Mouse (Mus musculus): ENCODE data around the gene Map3k12. TPM values are rescaled to one million over a fixed set of nuclear protein-coding genes. Genes with fewer than 3 reads are reported as not detected.

Map3k12 gene
- polyA plus RNA-seq, 1 experiment from 2014 or later: 23.8 TPM

DNA sequence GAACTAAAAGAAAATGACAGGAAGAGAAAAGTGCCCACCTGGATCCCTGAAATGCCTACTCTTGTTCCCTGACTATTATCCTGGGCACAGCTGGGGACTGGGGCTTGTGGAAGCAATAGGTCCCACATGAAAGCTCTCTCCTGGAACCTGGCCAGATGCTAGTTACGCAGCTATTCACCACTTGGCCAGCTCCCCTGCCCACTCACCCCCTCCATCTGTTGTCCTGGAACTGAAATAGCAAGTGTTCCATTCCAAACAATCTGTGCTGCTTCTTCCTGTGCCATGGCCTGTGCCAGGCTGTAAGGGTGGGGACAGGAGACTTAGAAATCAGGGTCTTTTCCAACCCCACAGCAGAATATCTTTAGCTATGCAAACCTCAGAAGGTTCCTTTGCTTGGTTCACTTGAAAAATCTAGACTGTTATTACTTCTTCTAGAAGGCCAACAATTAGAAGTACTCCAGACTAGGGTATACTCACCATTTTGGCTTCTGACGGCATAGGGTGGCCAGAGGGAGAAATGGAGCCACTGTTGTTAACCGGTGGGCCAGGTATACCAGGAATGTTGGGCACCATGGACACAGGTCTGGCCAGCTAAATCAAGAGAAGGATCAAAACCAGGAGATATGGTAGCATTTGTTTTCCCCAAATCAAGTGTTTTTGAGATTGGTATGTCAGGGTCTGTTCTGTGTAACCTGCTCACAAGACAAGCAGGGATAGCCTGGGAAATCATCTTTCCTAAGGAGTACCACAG lies 30.0 kb upstream of the Map3k12 start:
- WGBS: 97% methylated on average over 3 of the region's 3 CpGs
- H3K4me3 ChIP-seq (ENCODE audit: low read depth, low read length): no peak overlapping the region
- H3K9me3 ChIP-seq (ENCODE audit: control insufficient read depth, low read length): no peaks in the 10 kb centered on the region
- no peaks in the 10 kb centered on the region for H3K27me3 ChIP-seq (ENCODE audit: control insufficient read depth, insufficient read depth, low read length)
- no peak overlapping the region for H3K27ac ChIP-seq (ENCODE audit: low read depth, low read length)
- H3K4me2 ChIP-seq (replicated peaks; ENCODE audit: low read depth, low read length): no peak overlapping the region
- no peak overlapping the region for H3K9ac ChIP-seq (ENCODE audit: low read depth, low read length)
- DNase-seq (ENCODE audit: low spot score): no peak
- no peak for ATAC-seq (ENCODE audit: low FRiP score)
- 0 out of 2 replicates have a peak, but pooled peaks cover 2% of the 10 kb centered on the region for H3K36me3 ChIP-seq (ENCODE audit: control insufficient read depth, insufficient read depth, low read length)
- H3K4me1 ChIP-seq (replicated peaks; ENCODE audit: control insufficient read depth, insufficient read depth, low read length): no peaks in the 10 kb centered on the region

DNA sequence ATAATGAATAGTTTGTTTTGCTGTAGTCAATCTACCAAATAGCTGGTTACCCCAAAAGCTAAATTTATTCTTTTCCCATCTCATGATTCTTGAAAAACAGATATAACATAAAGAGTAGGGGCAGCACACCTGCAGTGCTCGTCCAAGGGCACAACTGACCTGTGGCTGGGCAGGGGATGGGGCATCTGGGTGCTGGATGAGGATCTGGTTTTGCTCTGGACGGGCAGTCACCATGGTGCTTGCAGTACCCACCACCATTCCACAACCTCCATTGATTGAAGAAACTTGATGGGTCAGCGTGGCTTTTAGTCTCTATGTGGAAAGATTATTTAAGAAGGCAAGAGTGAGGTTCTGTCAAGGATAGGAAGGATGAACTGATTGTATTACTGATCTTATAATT lies 29.4 kb upstream of the Map3k12 start:
- ATAC-seq (ENCODE audit: low FRiP score): no peak
- H3K4me3 ChIP-seq (ENCODE audit: low read depth, low read length): no peak overlapping the region
- WGBS: 87% methylated on average over 3 of the region's 3 CpGs

DNA sequence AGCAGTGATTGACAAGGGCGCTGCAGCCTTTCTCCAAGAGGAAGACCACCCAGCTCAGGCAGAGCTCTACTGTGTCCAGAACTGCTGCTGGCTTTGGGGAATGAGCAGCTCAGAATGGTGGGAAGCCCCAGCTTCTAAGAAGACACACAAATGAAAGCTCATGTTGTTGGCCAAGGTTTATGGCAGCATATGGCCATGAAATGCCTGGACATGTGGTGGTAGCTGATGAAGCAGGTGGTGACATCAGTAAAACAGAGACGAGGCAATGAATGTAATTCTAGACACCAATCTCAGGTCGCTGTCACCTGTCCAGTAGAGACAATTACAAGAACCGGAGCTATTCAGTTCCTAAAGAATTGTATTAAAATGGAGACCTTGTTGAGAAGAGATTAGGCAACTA lies 27.9 kb upstream of the Map3k12 start:
- Histone ChIP-seq H3K4me3 (ENCODE audit: low read depth, low read length) (no peak overlapping the region), H3K4me2 (replicated peaks; ENCODE audit: low read depth, low read length) (no peak overlapping the region), H3K9ac (ENCODE audit: low read depth, low read length) (no peak overlapping the region), H3K27ac (ENCODE audit: low read depth, low read length) (no peak overlapping the region), H3K36me3 (ENCODE audit: control insufficient read depth, insufficient read depth, low read length) (0 out of 2 replicates have a peak, but pooled peaks cover 2% of the 10 kb centered on the region), H3K27me3 (ENCODE audit: control insufficient read depth, insufficient read depth, low read length) (no peaks in the 10 kb centered on the region), H3K4me1 (replicated peaks; ENCODE audit: control insufficient read depth, insufficient read depth, low read length) (no peaks in the 10 kb centered on the region), H3K9me3 (ENCODE audit: control insufficient read depth, low read length) (no peaks in the 10 kb centered on the region)
- ATAC-seq (ENCODE audit: low FRiP score): no peak
- 89% methylated on average over 4 of the region's 4 CpGs for WGBS
- DNase-seq (ENCODE audit: low spot score): no peak

More for the DNA sequence above, 29.4 kb upstream of the Map3k12 start:
- no peak overlapping the region for H3K27ac ChIP-seq (ENCODE audit: low read depth, low read length)
- no peak overlapping the region for H3K4me2 ChIP-seq (replicated peaks; ENCODE audit: low read depth, low read length)
- H3K9ac ChIP-seq (ENCODE audit: low read depth, low read length): no peak overlapping the region
- no peak for DNase-seq (ENCODE audit: low spot score)
- H3K4me1 ChIP-seq (replicated peaks; ENCODE audit: control insufficient read depth, insufficient read depth, low read length): no peaks in the 10 kb centered on the region
- no peaks in the 10 kb centered on the region for H3K27me3 ChIP-seq (ENCODE audit: control insufficient read depth, insufficient read depth, low read length)
- 0 out of 2 replicates have a peak, but pooled peaks cover 2% of the 10 kb centered on the region for H3K36me3 ChIP-seq (ENCODE audit: control insufficient read depth, insufficient read depth, low read length)
- H3K9me3 ChIP-seq (ENCODE audit: control insufficient read depth, low read length): no peaks in the 10 kb centered on the region

DNA sequence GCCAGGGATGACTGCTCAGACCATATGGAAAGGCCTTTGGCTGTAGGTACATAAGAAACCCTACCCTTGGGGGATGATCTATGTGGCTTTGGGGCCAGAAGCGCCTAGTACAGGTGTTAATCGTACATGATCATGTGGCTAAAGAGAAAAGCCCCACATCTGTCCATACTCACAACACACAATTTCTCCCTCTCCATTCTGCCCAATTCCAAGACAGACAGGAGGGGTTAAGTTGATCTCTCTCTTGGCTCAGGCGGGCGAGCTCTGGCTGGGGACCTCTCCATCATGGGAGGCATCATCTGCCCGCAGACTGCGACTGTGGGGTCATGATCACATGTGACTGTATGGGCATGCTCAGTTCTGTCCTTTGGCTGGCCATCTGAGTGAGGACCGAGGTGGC lies 17.1 kb upstream of the Map3k12 start:
- WGBS: 96% methylated on average over 7 of the region's 7 CpGs
- Histone ChIP-seq H3K4me2 (replicated peaks; ENCODE audit: low read depth, low read length) (no peak overlapping the region), H3K27ac (ENCODE audit: low read depth, low read length) (no peak overlapping the region), H3K4me1 (replicated peaks; ENCODE audit: control insufficient read depth, insufficient read depth, low read length) (no peaks in the 10 kb centered on the region), H3K9me3 (ENCODE audit: control insufficient read depth, low read length) (no peaks in the 10 kb centered on the region), H3K36me3 (ENCODE audit: control insufficient read depth, insufficient read depth, low read length) (no peaks in the 10 kb centered on the region), H3K27me3 (ENCODE audit: control insufficient read depth, insufficient read depth, low read length) (no peaks in the 10 kb centered on the region), H3K4me3 (ENCODE audit: low read depth, low read length) (no peak overlapping the region), H3K9ac (ENCODE audit: low read depth, low read length) (no peak overlapping the region)
- DNase-seq (ENCODE audit: low spot score) (no peak), ATAC-seq (ENCODE audit: low FRiP score) (no peak)

DNA sequence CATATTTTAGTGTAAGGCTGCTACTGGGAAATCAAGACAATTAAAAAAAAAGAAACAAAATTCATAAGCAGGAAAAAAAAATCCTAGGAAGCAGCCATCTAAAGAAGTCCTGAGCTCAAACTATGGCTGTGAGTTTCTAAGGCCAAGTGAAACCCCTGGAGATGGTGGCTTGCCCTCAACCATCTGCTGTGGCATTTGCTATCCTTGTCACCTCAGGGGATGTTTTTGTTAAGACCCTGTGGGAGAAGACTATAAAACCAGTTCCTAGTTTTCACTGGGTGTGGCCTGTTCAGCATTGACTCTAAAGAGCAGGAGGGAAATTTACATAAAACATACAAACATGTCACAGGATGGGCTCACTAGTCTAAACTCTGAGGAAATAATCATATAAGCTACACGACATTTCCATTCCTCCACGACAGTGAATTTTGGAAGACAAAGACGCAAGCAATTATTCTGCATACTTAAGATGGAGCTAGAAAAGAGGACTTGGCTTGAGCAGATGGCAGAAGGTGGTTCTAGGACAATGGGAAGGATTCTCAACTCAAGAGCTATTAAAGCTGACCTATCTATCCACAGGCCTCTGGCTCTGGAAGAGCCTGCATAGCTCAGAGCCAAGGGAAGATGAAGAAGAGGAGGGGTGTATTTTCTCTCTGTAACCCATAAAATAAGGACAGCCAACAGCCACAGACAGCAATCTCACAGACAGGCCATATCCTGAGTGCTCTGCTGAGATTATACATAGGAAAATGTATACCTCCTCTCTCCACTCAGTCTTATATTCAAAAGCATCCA lies 15.4 kb upstream of the Map3k12 start:
- H3K4me3 ChIP-seq (ENCODE audit: low read depth, low read length): no peak overlapping the region
- no peak overlapping the region for H3K4me2 ChIP-seq (replicated peaks; ENCODE audit: low read depth, low read length)
- H3K27me3 ChIP-seq (ENCODE audit: control insufficient read depth, insufficient read depth, low read length): no peaks in the 10 kb centered on the region
- H3K9ac ChIP-seq (ENCODE audit: low read depth, low read length): no peak overlapping the region
- WGBS: 91% methylated on average over 3 of the region's 3 CpGs
- DNase-seq (ENCODE audit: low spot score): no peak
- no peak overlapping the region for H3K27ac ChIP-seq (ENCODE audit: low read depth, low read length)
- H3K36me3 ChIP-seq (ENCODE audit: control insufficient read depth, insufficient read depth, low read length): no peaks in the 10 kb centered on the region
- H3K4me1 ChIP-seq (replicated peaks; ENCODE audit: control insufficient read depth, insufficient read depth, low read length): no peaks in the 10 kb centered on the region
- no peaks in the 10 kb centered on the region for H3K9me3 ChIP-seq (ENCODE audit: control insufficient read depth, low read length)
- no peak for ATAC-seq (ENCODE audit: low FRiP score)

DNA sequence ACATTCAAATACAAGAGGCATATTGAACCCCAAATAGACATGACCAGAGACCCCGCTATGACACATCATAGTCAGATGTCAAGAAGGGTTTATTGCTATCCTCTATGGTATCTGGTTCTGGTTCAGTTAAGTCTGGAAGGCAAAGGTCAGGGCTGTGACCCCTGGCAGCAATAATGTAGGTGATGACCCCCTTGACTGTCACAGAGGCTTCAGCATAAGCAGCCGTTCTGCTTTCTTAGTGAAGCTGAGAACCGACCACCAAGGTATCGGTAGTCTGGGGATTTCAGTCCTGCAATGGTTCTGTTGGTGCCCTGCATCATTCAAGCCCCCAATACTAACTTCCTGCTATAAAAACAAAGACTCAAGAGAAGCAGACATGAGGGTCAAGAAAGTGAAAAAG lies 14.7 kb upstream of the Map3k12 start:
- no peak for ATAC-seq (ENCODE audit: low FRiP score)
- WGBS: 89% methylated on average over 4 of the region's 4 CpGs
- no peaks in the 10 kb centered on the region for H3K36me3 ChIP-seq (ENCODE audit: control insufficient read depth, insufficient read depth, low read length)

DNA sequence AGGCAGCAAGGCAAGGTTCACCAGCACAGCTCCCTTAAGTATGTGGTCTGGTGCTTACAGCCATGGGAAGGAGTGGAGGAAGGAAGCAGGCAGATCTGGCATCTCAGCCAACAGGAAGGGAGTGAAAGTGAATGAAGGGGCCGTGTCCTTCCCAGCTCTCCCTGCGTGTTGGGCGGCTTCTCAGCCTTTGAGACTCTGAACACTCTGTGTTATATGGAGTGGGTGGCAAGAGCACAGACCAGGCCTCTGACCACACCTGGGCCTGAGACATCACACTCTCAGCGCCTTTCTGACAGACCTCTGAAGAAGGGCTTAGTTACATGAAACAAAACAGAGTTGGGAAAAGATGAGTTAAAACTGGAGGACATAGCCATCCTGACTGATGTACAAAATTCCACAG lies 13.7 kb upstream of the Map3k12 start:
- 86% methylated on average over 4 of the region's 4 CpGs for WGBS
- H3K4me3 ChIP-seq (ENCODE audit: low read depth, low read length): no peak overlapping the region
- DNase-seq (ENCODE audit: low spot score): no peak
- H3K27me3 ChIP-seq (ENCODE audit: control insufficient read depth, insufficient read depth, low read length): no peaks in the 10 kb centered on the region
- no peak overlapping the region for H3K9ac ChIP-seq (ENCODE audit: low read depth, low read length)
- H3K27ac ChIP-seq (ENCODE audit: low read depth, low read length): no peak overlapping the region
- no peaks in the 10 kb centered on the region for H3K36me3 ChIP-seq (ENCODE audit: control insufficient read depth, insufficient read depth, low read length)
- no peaks in the 10 kb centered on the region for H3K9me3 ChIP-seq (ENCODE audit: control insufficient read depth, low read length)
- H3K4me1 ChIP-seq (replicated peaks; ENCODE audit: control insufficient read depth, insufficient read depth, low read length): no peaks in the 10 kb centered on the region
- H3K4me2 ChIP-seq (replicated peaks; ENCODE audit: low read depth, low read length): no peak overlapping the region
- no peak for ATAC-seq (ENCODE audit: low FRiP score)

More for the DNA sequence above, 14.7 kb upstream of the Map3k12 start:
- Histone ChIP-seq H3K4me2 (replicated peaks; ENCODE audit: low read depth, low read length) (no peak overlapping the region), H3K9ac (ENCODE audit: low read depth, low read length) (no peak overlapping the region), H3K9me3 (ENCODE audit: control insufficient read depth, low read length) (no peaks in the 10 kb centered on the region), H3K27ac (ENCODE audit: low read depth, low read length) (no peak overlapping the region), H3K4me3 (ENCODE audit: low read depth, low read length) (no peak overlapping the region), H3K4me1 (replicated peaks; ENCODE audit: control insufficient read depth, insufficient read depth, low read length) (no peaks in the 10 kb centered on the region), H3K27me3 (ENCODE audit: control insufficient read depth, insufficient read depth, low read length) (no peaks in the 10 kb centered on the region)
- DNase-seq (ENCODE audit: low spot score): no peak

DNA sequence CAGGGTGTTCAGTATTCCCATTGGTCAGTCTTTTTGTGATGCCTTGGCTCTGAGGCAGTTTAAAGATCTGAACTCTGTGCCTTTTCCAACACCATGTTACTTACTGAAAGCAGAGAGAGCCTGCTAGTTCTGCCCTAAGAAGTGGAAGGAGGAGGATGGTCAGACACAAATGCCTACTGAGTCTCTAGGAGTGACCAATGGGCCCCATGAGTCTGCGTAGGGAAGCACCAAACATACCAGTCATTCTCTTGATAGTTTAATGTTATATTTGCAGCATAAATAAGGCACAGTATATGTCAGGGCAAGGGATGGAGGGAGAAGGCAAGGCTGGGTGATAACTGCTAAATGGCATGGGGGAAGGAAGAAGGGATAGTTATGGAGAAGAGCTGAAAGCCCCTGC lies 11.5 kb upstream of the Map3k12 start:
- Histone ChIP-seq H3K9me3 (ENCODE audit: control insufficient read depth, low read length) (no peaks in the 10 kb centered on the region), H3K4me3 (ENCODE audit: low read depth, low read length) (no peak overlapping the region), H3K36me3 (ENCODE audit: control insufficient read depth, insufficient read depth, low read length) (no peaks in the 10 kb centered on the region), H3K4me2 (replicated peaks; ENCODE audit: low read depth, low read length) (no peak overlapping the region), H3K9ac (ENCODE audit: low read depth, low read length) (no peak overlapping the region), H3K27ac (ENCODE audit: low read depth, low read length) (no peak overlapping the region), H3K4me1 (replicated peaks; ENCODE audit: control insufficient read depth, insufficient read depth, low read length) (no peaks in the 10 kb centered on the region), H3K27me3 (ENCODE audit: control insufficient read depth, insufficient read depth, low read length) (no peaks in the 10 kb centered on the region)
- whole genome bisulfite sequencing: 91% methylated on average over 1 of the region's 1 CpGs
- DNase-seq (ENCODE audit: low spot score) (no peak), ATAC-seq (ENCODE audit: low FRiP score) (no peak)

DNA sequence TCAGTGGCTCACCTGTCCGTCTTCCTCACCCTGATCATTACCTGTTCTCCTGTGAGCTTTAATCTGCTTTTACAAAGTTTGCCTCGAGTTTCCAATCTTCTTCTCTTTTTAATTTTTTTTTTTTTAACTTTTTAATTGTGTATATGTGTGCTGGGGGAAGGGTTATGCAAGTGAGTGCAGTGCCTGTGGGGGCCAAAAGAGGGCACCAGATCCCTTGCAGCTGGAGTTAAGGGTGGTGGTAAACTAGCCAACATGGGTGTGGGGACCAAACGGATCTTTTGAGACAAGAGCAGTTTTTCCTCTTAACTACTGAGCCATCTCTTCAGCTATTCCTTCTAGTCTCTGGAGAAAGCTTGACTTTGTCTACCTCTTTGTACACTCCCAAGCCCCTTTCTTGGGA lies 11.1 kb upstream of the Map3k12 start:
- Histone ChIP-seq H3K27me3 (ENCODE audit: control insufficient read depth, insufficient read depth, low read length) (no peaks in the 10 kb centered on the region), H3K4me3 (ENCODE audit: low read depth, low read length) (no peak overlapping the region), H3K9ac (ENCODE audit: low read depth, low read length) (no peak overlapping the region), H3K4me2 (replicated peaks; ENCODE audit: low read depth, low read length) (no peak overlapping the region), H3K27ac (ENCODE audit: low read depth, low read length) (no peak overlapping the region), H3K4me1 (replicated peaks; ENCODE audit: control insufficient read depth, insufficient read depth, low read length) (no peaks in the 10 kb centered on the region), H3K9me3 (ENCODE audit: control insufficient read depth, low read length) (no peaks in the 10 kb centered on the region), H3K36me3 (ENCODE audit: control insufficient read depth, insufficient read depth, low read length) (no peaks in the 10 kb centered on the region)
- 73% methylated on average over 3 of the region's 3 CpGs for WGBS
- DNase-seq (ENCODE audit: low spot score) (no peak), ATAC-seq (ENCODE audit: low FRiP score) (no peak)
